Mouse (Mus musculus) hematopoietic stem cell, adult 5-6 weeks (primary cell): ENCODE measurements at regions not wholly inside any gene's neighbourhood (a gene's known extent, or its start where the extent isn't known, plus 50 kb on each side); places are given as distances from the start of the nearest gene placed in this dataset.

Source experiments
- ATAC-seq, 2 experiments: fragments of 125-278 bp in 1 of 2; replicated peaks in 1 of 2; 2 replicates each; pipeline ENCODE4 v1.8.0; 2016 to 2017; ENCODE audit warnings: inconsistent platforms in 2 of 2, mild to moderate bottlenecking in 2 of 2, moderate number of reproducible peaks in 2 of 2, low read depth in 1 of 2, moderate TSS enrichment in 1 of 2; ENCODE audit not compliant: low FRiP score in 2 of 2, poor library complexity in 2 of 2, severe bottlenecking in 2 of 2, insufficient read depth in 1 of 2, low TSS enrichment in 1 of 2

DNA sequence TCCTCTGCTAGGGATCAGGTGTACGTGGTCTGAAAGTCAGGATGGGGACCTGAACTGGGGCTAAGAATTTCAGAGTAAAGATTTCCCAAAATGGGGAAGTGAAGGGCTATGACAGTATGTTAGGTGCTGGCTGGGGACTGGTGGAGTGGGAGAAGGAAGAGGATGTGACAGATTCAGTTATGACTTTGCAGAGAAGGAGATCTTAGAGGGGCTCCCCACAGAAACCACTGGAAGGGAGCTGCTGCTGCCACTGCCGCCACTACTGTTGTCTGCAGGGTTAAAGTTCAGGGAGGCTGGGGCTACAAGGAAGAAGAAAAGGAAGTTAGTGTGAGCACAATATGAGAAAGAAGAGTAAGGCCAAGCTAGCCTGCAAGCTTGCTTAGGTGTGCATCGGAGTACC is 53.7 kb upstream of the Armc3 start:
- peak; percentile 94 for ATAC-seq

DNA sequence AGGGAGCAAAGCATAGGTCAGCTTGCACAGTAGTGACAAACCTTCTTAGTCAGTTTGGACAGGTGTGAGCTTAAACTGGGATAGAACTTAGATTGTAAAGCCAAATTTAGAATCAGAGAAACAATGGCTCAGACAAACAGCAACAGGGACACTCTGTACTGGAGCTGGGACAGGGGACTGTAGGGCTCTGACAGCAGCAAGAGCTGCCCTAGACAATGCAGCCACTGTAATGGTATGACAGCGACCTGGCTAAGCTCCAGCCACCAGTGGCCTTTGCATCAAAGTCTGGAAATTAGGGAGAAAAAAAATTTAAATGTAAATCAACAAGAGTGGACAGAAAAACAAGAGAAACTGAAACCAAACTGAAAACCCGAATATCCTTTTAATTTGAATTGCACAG is 53.2 kb upstream of the Armc3 start:
- no peak for ATAC-seq

DNA sequence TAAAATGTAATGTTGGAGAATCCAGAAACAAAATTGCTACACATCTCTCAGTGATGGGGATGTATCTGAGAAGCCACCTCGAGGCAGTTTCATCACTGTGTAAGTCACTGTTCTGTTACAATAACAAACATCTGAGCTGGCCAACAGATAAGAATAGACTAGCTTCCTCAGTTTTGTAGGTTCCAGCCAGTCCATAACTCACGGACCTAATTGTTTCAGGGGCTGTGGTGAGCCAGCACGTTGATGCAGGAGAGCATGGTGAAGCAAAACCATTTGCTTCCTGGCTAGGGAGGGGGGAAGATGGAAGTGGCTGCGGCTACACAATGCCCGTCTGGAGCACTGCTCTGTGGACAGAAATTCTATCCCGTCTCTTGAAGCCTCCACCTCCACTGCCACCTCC is 52.8 kb upstream of the Armc3 start:
- ATAC-seq, result peak; percentile 19 to 25; a peak in 2 of 4 replicates

DNA sequence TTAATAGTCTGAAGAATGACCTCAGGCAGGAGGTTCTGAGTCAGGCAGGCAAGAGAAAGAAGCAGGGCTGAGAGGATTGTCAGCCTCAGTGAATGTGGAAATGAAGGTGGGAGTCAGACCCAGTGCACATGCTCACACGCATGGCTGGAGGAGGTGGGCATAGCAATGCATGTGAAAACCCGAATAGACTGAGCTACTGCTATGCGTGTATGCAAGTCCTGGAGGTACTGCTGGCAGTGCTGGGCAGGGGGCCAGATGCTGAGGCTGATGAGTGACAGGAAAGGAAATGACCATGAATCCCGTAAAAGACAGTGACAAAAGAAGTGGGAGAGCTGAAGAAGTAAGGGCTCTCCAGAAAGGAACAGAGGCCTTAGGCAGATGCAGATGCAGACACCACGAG is 50.3 kb upstream of the Armc3 start:
- no peak for ATAC-seq
